Comparison of ENCODE assay signal across 8 mouse cellular contexts in genomic region chr10:57631896-57632867, GRCm38 (mm10). TPM values are rescaled to one million over a fixed set of nuclear protein-coding genes. Genes with fewer than 3 reads are reported as not detected.
DNase-seq lines count a peak whose midpoint lies in the region; ATAC-seq lines count a peak whose summit lies in the region.

Pkib (plus strand) TSS chr10:57631981.

- peak; percentile 66 for DNase-seq in R1 (ENCODE audit: low read depth, low spot score)
- peak; percentile 88 for DNase-seq in cerebellum, adult 9-10 months
- peak; percentile 21 to 67 for DNase-seq in frontal cortex, adult 2 months (ENCODE audit: extremely low spot score in 1 of 2, low spot score in 1 of 2)
- DNase-seq in left cerebral cortex, adult 11 months (ENCODE audit: low spot score), result peak; percentile 51
- DNase-seq in lung, postnatal 10 days, result peak; percentile 55
- DNase-seq in retina, postnatal 1 day, result peak; percentile 78
- peak; percentile 32 for DNase-seq in thymus, postnatal 25 days

- WGBS in hindbrain, embryonic 15.5 days, result 1% methylated on average over 41 of the region's 41 CpGs

- H3K9me3 ChIP-seq in hindbrain, embryonic 15.5 days, result no peaks in the 10 kb centered on the region

- 0 out of 2 replicates have a peak within 1 kb of the TSS, but pooled peaks have one; percentile 4 for H3K27ac ChIP-seq in hindbrain, embryonic 15.5 days (replicated peaks)

- peak within 1 kb of the TSS; percentile 49 for H3K4me3 ChIP-seq in hindbrain, embryonic 15.5 days

- peaks cover 8% of the 10 kb centered on the region for H3K4me1 ChIP-seq in hindbrain, embryonic 15.5 days (replicated peaks)

- peak within 1 kb of the TSS; percentile 92 for H3K4me2 ChIP-seq in hindbrain, embryonic 15.5 days

- peak within 1 kb of the TSS; percentile 48 for H3K9ac ChIP-seq in hindbrain, embryonic 15.5 days

- no peaks in the 10 kb centered on the region for H3K27me3 ChIP-seq in hindbrain, embryonic 15.5 days

- H3K36me3 ChIP-seq in hindbrain, embryonic 15.5 days, result no peaks in the 10 kb centered on the region

- peak; percentile 97 for ATAC-seq in hindbrain, embryonic 15.5 days (ENCODE audit: low FRiP score, low read depth)

RNA-seq across cellular contexts. Expression of gene Pkib, which starts in this region (rescaled TPM):
- polyA plus RNA-seq in frontal cortex, adult 2 months (2012; rRNA removed), result 12.2 and 15.6 TPM in 2 replicates
- polyA plus RNA-seq in hindbrain, embryonic 15.5 days (2015; fragmentation: Nextera tagmentation; extraction: Ambion mirVana), result 5.4 and 6.1 TPM in 2 replicates

Comparison
In these comparisons a context has a peak if more than half of its experiments do, and no peak if none do; other contexts are left out.
1. Peak in every context shown above with its lines: DNase-seq, ATAC-seq, H3K4me3 ChIP-seq and H3K27ac ChIP-seq.
2. DNase-seq: peak in every context shown above with its lines; median percentile 88 in cerebellum, adult 9-10 months; 78 in retina, postnatal 1 day; 66 in R1; 55 in lung, postnatal 10 days; 51 in left cerebral cortex, adult 11 months; 44 in frontal cortex, adult 2 months; 32 in thymus, postnatal 25 days.